Mouse (Mus musculus): Measurements from ENCODE around the gene Msi2. TPM values are rescaled to one million over a fixed set of nuclear protein-coding genes. Genes with fewer than 3 reads are reported as not detected.

Msi2 gene
- polyA plus RNA-seq, 1 experiment from 2014 or later: 3.9 TPM

DNA sequence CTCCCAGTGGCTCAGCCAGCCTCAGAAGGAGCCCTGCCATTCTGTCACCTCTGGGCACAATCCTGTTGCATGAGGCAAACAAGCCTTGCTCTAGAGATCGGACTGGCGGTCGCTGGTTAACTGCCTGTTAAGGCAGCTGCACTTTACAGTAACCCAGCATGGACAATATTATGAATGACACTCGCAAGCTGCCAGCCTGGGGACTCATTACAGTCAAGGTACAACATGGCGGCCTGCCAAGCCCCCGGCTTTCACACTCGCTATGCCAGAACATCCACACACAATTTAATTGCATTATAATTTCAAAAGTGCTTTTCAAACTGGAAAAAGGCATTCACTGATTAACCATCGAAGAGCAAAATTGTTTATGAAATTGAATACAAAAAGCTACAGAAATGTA is 275.0 kb downstream of the Msi2 start:
- WGBS (ENCODE audit: insufficient replicate concordance): 86% methylated on average over 8 of the region's 8 CpGs
- no peak overlapping the region for H3K27ac ChIP-seq
- H3K9ac ChIP-seq: no peak overlapping the region
- H3K4me3 ChIP-seq (replicated peaks): no peak overlapping the region
- no peak overlapping the region for H3K4me2 ChIP-seq
- no peaks in the 10 kb centered on the region for H3K27me3 ChIP-seq
- no peak for ATAC-seq (ENCODE audit: low read depth)
- H3K9me3 ChIP-seq (replicated peaks): no peaks in the 10 kb centered on the region
- H3K36me3 ChIP-seq: peaks cover 6% of the 10 kb centered on the region; the same call in 1 of the 2 replicates
- no peaks in the 10 kb centered on the region for H3K4me1 ChIP-seq (replicated peaks)
- DNase-seq: no peak

DNA sequence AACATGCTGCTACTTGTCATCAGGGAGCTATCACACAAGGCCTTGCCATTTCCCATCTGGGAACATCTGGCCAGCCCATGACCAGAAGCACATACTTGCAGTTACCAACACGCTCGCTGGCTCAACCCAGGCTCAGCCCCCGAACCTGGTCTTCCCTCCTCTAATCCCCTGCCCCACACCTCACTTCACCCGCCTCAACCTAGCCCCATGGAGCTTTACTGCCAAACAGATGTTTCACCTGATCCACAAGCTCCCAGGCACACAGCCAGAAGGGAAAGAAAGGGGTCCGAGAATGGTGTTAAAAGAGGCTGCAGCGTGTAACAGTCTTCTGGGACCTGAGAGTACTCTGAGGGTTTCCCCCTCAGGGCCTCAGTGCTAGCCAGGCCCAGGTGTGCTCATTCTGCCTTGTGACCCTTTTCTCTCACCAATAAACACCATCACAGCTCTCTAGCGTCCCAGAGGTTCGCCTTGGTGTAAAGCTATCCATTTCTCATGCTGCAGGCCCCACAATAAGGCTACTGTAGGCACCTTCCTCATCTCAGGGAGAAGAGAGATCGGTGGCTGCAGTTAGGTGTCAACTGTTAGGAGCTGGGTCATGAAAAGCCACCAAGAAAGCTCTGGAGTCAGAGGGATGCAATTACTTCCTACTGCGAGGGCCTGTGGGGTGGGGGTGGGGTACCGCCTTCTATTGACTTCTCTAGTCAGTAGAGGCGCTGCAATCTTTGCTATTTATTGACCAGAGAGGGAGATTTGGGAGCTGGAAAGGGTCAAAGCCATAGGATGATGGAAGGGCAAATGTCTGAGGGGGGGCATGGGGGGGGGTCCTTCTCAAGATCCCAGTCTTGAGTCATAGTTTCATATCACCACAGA is 276.2 kb downstream of the Msi2 start:
- Histone ChIP-seq H3K9me3 (replicated peaks) (no peaks in the 10 kb centered on the region), H3K4me3 (replicated peaks) (no peak overlapping the region), H3K27ac (no peak overlapping the region), H3K9ac (no peak overlapping the region), H3K4me1 (replicated peaks) (no peaks in the 10 kb centered on the region), H3K36me3 (peaks cover 6% of the 10 kb centered on the region; the same call in 1 of the 2 replicates), H3K4me2 (no peak overlapping the region), H3K27me3 (no peaks in the 10 kb centered on the region)
- DNase-seq (no peak), ATAC-seq (ENCODE audit: low read depth) (no peak)
- WGBS (ENCODE audit: insufficient replicate concordance): 58% methylated on average over 12 of the region's 12 CpGs

GRCm38 (mm10) chr11:88438659-88439058 is 279.7 kb downstream of the Msi2 start:
- Histone ChIP-seq H3K9ac (no peak overlapping the region), H3K27me3 (no peaks in the 10 kb centered on the region), H3K4me1 (replicated peaks) (peaks cover 11% of the 10 kb centered on the region; the same call in 1 of the 2 replicates), H3K9me3 (replicated peaks) (no peaks in the 10 kb centered on the region), H3K4me3 (replicated peaks) (no peak overlapping the region), H3K27ac (no peak overlapping the region), H3K36me3 (no peaks in the 10 kb centered on the region), H3K4me2 (no peak overlapping the region)
- WGBS (ENCODE audit: insufficient replicate concordance): 86% methylated on average over 3 of the region's 3 CpGs
- DNase-seq (no peak), ATAC-seq (ENCODE audit: low read depth) (no peak)

GRCm38 (mm10) chr11:88436596-88436995 is 281.7 kb downstream of the Msi2 start:
- Histone ChIP-seq H3K9ac (no peak overlapping the region), H3K27ac (no peak overlapping the region), H3K27me3 (no peaks in the 10 kb centered on the region), H3K9me3 (replicated peaks) (no peaks in the 10 kb centered on the region), H3K4me3 (replicated peaks) (no peak overlapping the region), H3K4me1 (replicated peaks) (peaks cover 11% of the 10 kb centered on the region; the same call in 1 of the 2 replicates), H3K4me2 (no peak overlapping the region), H3K36me3 (no peaks in the 10 kb centered on the region)
- ATAC-seq (ENCODE audit: low read depth): no peak
- 83% methylated on average over 2 of the region's 2 CpGs for WGBS (ENCODE audit: insufficient replicate concordance)
- no peak for DNase-seq

- no peak overlapping the region for H3K9ac ChIP-seq
- H3K27ac ChIP-seq: no peak overlapping the region
- DNase-seq (no peak), ATAC-seq (ENCODE audit: low read depth) (no peak)
- H3K4me2 ChIP-seq: no peak overlapping the region
- H3K4me1 ChIP-seq (replicated peaks): peaks cover 11% of the 10 kb centered on the region; the same call in 1 of the 2 replicates
- no peaks in the 10 kb centered on the region for H3K27me3 ChIP-seq
- no peak overlapping the region for H3K4me3 ChIP-seq (replicated peaks)
- H3K36me3 ChIP-seq: no peaks in the 10 kb centered on the region
- 64% methylated on average over 6 of the region's 6 CpGs for WGBS (ENCODE audit: insufficient replicate concordance)
- no peaks in the 10 kb centered on the region for H3K9me3 ChIP-seq (replicated peaks)
These were observed 282.8 kb downstream of the Msi2 start for GRCm38 (mm10) chr11:88435543-88435942.

- no peaks in the 10 kb centered on the region for H3K36me3 ChIP-seq
- no peaks in the 10 kb centered on the region for H3K27me3 ChIP-seq
- no peak overlapping the region for H3K9ac ChIP-seq
- DNase-seq (no peak), ATAC-seq (ENCODE audit: low read depth) (no peak)
- WGBS (ENCODE audit: insufficient replicate concordance): 76% methylated on average over 22 of the region's 22 CpGs
- no peak overlapping the region for H3K4me3 ChIP-seq (replicated peaks)
- no peak overlapping the region for H3K4me2 ChIP-seq
- H3K4me1 ChIP-seq (replicated peaks): peaks cover 11% of the 10 kb centered on the region; the same call in 1 of the 2 replicates
- no peak overlapping the region for H3K27ac ChIP-seq
- no peaks in the 10 kb centered on the region for H3K9me3 ChIP-seq (replicated peaks)
These were observed 286.7 kb downstream of the Msi2 start for GRCm38 (mm10) chr11:88431363-88432269.

DNA sequence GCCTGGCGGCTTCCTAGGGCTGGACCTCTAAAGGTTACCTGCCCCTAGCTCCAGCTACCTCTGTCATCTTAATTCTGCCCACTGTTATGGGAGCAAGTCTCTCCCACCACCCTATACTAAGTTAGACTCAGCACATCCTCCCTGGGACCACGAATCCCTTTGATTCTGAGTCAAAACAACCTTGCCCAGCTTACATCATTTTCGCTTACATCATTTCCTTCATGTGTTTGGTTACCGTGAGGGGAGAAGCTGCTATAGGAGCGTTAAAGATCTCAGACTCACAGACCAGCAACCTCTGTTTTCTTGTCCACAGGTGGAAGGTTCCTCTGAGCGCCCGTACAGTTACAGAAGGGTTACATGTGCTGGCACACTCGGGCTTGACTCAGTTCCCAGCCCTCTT is 288.0 kb downstream of the Msi2 start:
- H3K4me2 ChIP-seq: no peak overlapping the region
- H3K9ac ChIP-seq: no peak overlapping the region
- no peak overlapping the region for H3K27ac ChIP-seq
- no peak for DNase-seq
- 76% methylated on average over 8 of the region's 8 CpGs for WGBS (ENCODE audit: insufficient replicate concordance)
- no peak for ATAC-seq (ENCODE audit: low read depth)
- H3K4me3 ChIP-seq (replicated peaks): no peak overlapping the region
- no peaks in the 10 kb centered on the region for H3K27me3 ChIP-seq
- H3K4me1 ChIP-seq (replicated peaks): peaks cover 9% of the 10 kb centered on the region
- H3K36me3 ChIP-seq: no peaks in the 10 kb centered on the region
- H3K9me3 ChIP-seq (replicated peaks): no peaks in the 10 kb centered on the region

DNA sequence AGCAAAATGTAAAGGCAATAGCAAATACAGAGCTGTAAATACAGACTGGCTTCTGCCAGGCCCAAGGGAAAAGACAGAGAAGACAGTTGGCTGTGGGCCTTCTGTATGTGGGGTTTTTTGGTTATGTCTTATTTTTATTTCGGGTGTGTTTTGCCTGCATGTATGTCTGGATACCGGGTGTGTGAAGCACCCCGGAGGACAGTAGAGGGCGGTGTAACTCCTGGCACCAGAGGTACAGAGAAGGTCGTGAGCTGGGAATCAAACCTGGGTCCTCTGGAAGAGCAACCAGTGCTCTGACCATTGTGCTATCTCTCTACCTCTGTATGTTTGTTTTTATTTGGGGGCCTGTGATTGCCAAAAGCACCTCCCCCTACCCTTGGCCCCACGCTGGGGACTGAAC is 288.6 kb downstream of the Msi2 start:
- Histone ChIP-seq H3K9ac (no peak overlapping the region), H3K4me2 (no peak overlapping the region), H3K4me1 (replicated peaks) (peaks cover 12% of the 10 kb centered on the region), H3K4me3 (replicated peaks) (no peak overlapping the region), H3K36me3 (no peaks in the 10 kb centered on the region), H3K9me3 (replicated peaks) (no peaks in the 10 kb centered on the region), H3K27me3 (no peaks in the 10 kb centered on the region), H3K27ac (no peak overlapping the region)
- DNase-seq (no peak), ATAC-seq (ENCODE audit: low read depth) (no peak)
- WGBS (ENCODE audit: insufficient replicate concordance): 81% methylated on average over 6 of the region's 6 CpGs

GRCm38 (mm10) chr11:88425631-88426101 is 292.6 kb downstream of the Msi2 start:
- no peaks in the 10 kb centered on the region for H3K36me3 ChIP-seq
- H3K9ac ChIP-seq: no peak overlapping the region
- no peaks in the 10 kb centered on the region for H3K9me3 ChIP-seq (replicated peaks)
- H3K27me3 ChIP-seq: no peaks in the 10 kb centered on the region
- no peak for DNase-seq
- H3K4me1 ChIP-seq (replicated peaks): peaks cover 23% of the 10 kb centered on the region
- H3K27ac ChIP-seq: no peak overlapping the region
- no peak for ATAC-seq (ENCODE audit: low read depth)
- 48% methylated on average over 9 of the region's 9 CpGs for WGBS (ENCODE audit: insufficient replicate concordance)
- H3K4me2 ChIP-seq: no peak overlapping the region
- no peak overlapping the region for H3K4me3 ChIP-seq (replicated peaks)

DNA sequence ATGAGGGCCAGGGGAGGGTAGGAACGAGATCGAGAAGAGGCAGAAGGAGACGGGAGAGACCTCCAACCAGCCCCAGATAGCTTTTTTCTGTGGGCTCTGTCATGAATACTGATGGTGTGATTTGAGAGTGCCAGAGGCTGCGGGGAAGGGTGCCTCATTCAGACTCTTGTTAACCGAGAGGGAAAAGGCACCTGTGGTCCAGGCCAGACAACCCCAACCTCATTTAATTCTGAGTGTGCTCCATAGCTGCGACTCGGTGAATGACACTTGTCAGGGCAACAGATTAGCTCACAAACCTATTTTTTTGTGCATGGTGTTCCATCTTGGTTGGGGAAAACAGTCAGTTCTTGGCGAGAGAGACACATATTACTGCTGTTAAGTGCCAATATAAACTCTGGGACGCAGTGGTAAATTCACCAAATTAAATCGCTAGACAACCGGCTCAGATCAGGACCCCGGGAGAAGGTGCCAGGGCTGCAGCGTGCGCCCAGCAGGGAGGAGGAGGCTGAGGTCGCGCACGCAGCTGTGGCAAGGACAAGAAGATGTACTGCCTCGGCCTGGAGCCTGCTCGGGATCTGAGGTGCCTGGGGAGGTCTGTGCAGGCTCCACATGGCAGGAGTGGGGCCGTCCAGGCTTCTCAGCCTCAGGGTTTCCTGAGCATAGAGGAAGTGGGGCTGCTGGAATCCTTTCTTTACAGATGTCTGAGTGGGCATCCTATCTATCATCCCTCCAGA is 294.1 kb downstream of the Msi2 start:
- H3K9ac ChIP-seq: no peak overlapping the region
- peaks cover 38% of the 10 kb centered on the region for H3K4me1 ChIP-seq (replicated peaks)
- no peaks in the 10 kb centered on the region for H3K36me3 ChIP-seq
- no peak overlapping the region for H3K27ac ChIP-seq
- no peak overlapping the region for H3K4me3 ChIP-seq (replicated peaks)
- WGBS (ENCODE audit: insufficient replicate concordance): 75% methylated on average over 20 of the region's 20 CpGs
- H3K9me3 ChIP-seq (replicated peaks): no peaks in the 10 kb centered on the region
- ATAC-seq (ENCODE audit: low read depth) (no peak), DNase-seq (no peak)
- no peaks in the 10 kb centered on the region for H3K27me3 ChIP-seq
- H3K4me2 ChIP-seq: no peak overlapping the region
